Mouse (Mus musculus) G1E (cell line): Measurements from ENCODE around the gene Bace2.

ENCODE experiments used
- CTCF ChIP-seq: IDR thresholded peaks from 2 replicates; pipeline ENCODE4 v1.5.1; 2012; ENCODE audit warnings: low read depth, low read length, inconsistent platforms, mixed read lengths
- TAL1 ChIP-seq: conservative IDR thresholded peaks from 2 replicates; pipeline ENCODE4 v1.6.1; 2012; ENCODE audit warnings: low read depth, low read length, inconsistent platforms, mixed read lengths

- TF ChIP-seq CTCF, result no peak
- TF ChIP-seq TAL1, result no peak
Observed at GRCm38 (mm10) chr16:97370258-97370657, 13.7 kb downstream of the Bace2 start.
